Comparison of ENCODE assay signal across 8 mouse cellular contexts in the genomic region with DNA sequence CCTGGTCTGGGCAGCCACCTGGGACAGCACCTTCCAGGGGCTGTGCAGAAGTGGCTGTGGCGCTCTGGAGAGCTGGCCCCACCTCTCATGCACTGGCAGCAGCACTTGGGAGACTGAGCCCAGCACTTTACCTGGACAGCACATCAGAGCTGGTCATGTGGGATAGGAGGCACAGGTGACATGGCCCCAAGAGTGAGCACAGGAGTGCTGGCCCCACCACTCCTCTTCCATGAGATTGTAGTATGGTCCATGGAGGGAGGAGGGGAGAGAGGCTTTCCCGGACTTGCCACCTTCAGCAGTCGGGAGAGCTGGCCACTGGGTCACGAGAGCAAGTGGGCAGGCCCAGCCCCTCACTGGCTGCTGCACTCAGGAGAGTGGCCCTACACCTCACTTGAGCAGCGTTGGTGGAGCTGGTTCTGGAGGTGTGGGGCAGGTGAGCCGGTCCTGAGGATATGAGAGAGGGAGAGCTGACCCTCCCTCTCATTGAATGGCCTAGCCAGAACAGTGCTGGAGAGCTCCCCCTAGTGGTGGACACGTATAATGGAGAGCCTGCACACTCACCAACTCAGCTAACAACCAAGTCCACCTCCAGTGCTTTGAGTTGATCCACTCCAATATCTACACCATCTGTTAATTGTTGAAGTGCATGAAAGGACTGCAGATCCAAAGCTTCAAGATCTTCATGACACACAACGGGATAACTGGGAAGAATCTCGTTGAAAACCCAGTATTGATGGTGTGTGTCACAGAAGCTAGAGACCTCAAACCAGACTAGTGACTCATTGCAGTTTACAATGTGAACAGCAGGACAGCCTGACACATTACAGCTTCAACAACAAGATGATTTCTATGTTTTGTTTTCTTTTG. TPM values are rescaled to one million over a fixed set of nuclear protein-coding genes. Genes with fewer than 3 reads are reported as not detected.
DNase-seq lines count a peak whose midpoint lies in the region; ATAC-seq and TF ChIP-seq lines count a peak whose summit lies in the region.

No protein-coding gene starts in this region.

- no peaks in the 10 kb centered on the region for H3K4me1 ChIP-seq in hindbrain, postnatal 0 days (ENCODE audit: insufficient read depth, low read length)
- no peaks in the 10 kb centered on the region for H3K4me1 ChIP-seq in liver, embryonic 13.5 days (replicated peaks)
- no peaks in the 10 kb centered on the region for H3K4me1 ChIP-seq in neural tube, embryonic 14.5 days (ENCODE audit: control insufficient read depth, insufficient read depth, low read length)

- peak; percentile 84 for TF ChIP-seq CTCF in left cerebral cortex, adult 2 months (IDR thresholded peaks at IDR 0.05)
- peak; percentile 74 for TF ChIP-seq CTCF in hindbrain, postnatal 0 days (IDR thresholded peaks at IDR 0.05; ENCODE audit: low read depth)

- H3K27ac ChIP-seq in left cerebral cortex, adult 2 months = no peak overlapping the region
- H3K27ac ChIP-seq in hindbrain, postnatal 0 days = no peak overlapping the region
- H3K27ac ChIP-seq in liver, embryonic 13.5 days = no peak overlapping the region
- H3K27ac ChIP-seq in neural tube, embryonic 14.5 days (ENCODE audit: low read depth, low read length) = no peak overlapping the region

- no peaks in the 10 kb centered on the region for H3K27me3 ChIP-seq in hindbrain, postnatal 0 days (ENCODE audit: insufficient read depth, low read length)
- no peaks in the 10 kb centered on the region for H3K27me3 ChIP-seq in liver, embryonic 13.5 days
- H3K27me3 ChIP-seq in neural tube, embryonic 14.5 days (ENCODE audit: control insufficient read depth, insufficient read depth, low read length) = no peaks in the 10 kb centered on the region

- peak; percentile 35 to 41 for DNase-seq in left cerebral cortex, adult 2 months (ENCODE audit: extremely low spot score in 1 of 2, low spot score in 2 of 2)
- DNase-seq in left cerebral cortex, adult 8-10 months (ENCODE audit: low spot score in 2 of 2) = no peak
- DNase-seq in NIH3T3 (ENCODE audit: low read depth) = peak; percentile 65
- DNase-seq in embryo, embryonic 10 days (ENCODE audit: low spot score) = peak; percentile 60
- DNase-seq in hindbrain, postnatal 0 days (ENCODE audit: low spot score) = peak; percentile 52
- peak; percentile 13 for DNase-seq in liver, embryonic 13.5 days
- DNase-seq in urinary bladder, postnatal 36 days (ENCODE audit: low spot score in 2 of 2) = peak; percentile 31 to 42

- WGBS in hindbrain, postnatal 0 days = 65% methylated on average over 9 of the region's 9 CpGs
- WGBS in liver, embryonic 13.5 days (ENCODE audit: insufficient replicate concordance) = 54% methylated on average over 9 of the region's 9 CpGs
- WGBS in neural tube, embryonic 14.5 days = 68% methylated on average over 9 of the region's 9 CpGs

- H3K4me2 ChIP-seq in hindbrain, postnatal 0 days (ENCODE audit: low read depth, low read length) = no peak overlapping the region
- no peak overlapping the region for H3K4me2 ChIP-seq in liver, embryonic 13.5 days
- H3K4me2 ChIP-seq in neural tube, embryonic 14.5 days (ENCODE audit: low read depth, low read length) = no peak overlapping the region

- no peaks in the 10 kb centered on the region for H3K9me3 ChIP-seq in hindbrain, postnatal 0 days (ENCODE audit: low read length)
- no peaks in the 10 kb centered on the region for H3K9me3 ChIP-seq in liver, embryonic 13.5 days (replicated peaks)
- H3K9me3 ChIP-seq in neural tube, embryonic 14.5 days (ENCODE audit: control insufficient read depth, low read length) = no peaks in the 10 kb centered on the region

- H3K9ac ChIP-seq in hindbrain, postnatal 0 days (replicated peaks; ENCODE audit: low read length) = no peak overlapping the region
- no peak overlapping the region for H3K9ac ChIP-seq in liver, embryonic 13.5 days
- no peak overlapping the region for H3K9ac ChIP-seq in neural tube, embryonic 14.5 days (replicated peaks; ENCODE audit: low read depth, low read length)

- peak; percentile 56; the same call in 1 of the 2 replicates for ATAC-seq in hindbrain, postnatal 0 days
- peak; percentile 41 for ATAC-seq in liver, embryonic 13.5 days (ENCODE audit: low read depth)
- ATAC-seq in neural tube, embryonic 14.5 days (ENCODE audit: low read depth) = peak; percentile 46; the same call in 1 of the 2 replicates

- intact Hi-C loops in left cerebral cortex, adult 2 months (cut with DNase I) = loop anchor here (10.0 kb wide), 1 partner anchor 152 kb away; no protein-coding TSS in a partner anchor

- no peak overlapping the region for H3K4me3 ChIP-seq in left cerebral cortex, adult 2 months
- no peak overlapping the region for H3K4me3 ChIP-seq in hindbrain, postnatal 0 days (ENCODE audit: low read length)
- H3K4me3 ChIP-seq in liver, embryonic 13.5 days (replicated peaks) = no peak overlapping the region
- H3K4me3 ChIP-seq in neural tube, embryonic 14.5 days (ENCODE audit: low read depth, low read length) = no peak overlapping the region

- H3K36me3 ChIP-seq in hindbrain, postnatal 0 days (ENCODE audit: insufficient read depth, low read length) = no peaks in the 10 kb centered on the region
- no peaks in the 10 kb centered on the region for H3K36me3 ChIP-seq in liver, embryonic 13.5 days
- no peaks in the 10 kb centered on the region for H3K36me3 ChIP-seq in neural tube, embryonic 14.5 days (ENCODE audit: control insufficient read depth, insufficient read depth, low read length)

RNA-seq across cellular contexts. Expression of gene A430078G23Rik, which starts 16.3 kb away (rescaled TPM):
- under 1 TPM in 1 of 2 experiments, not detected in 1; 0.23 TPM for total RNA-seq in left cerebral cortex, adult 2 months (2021)
- not detected for total RNA-seq in left cerebral cortex, adult 8-10 months (2022)
- total RNA-seq in hindbrain, postnatal 0 days (2014; rRNA removed) = not detected in 2 replicates
- 0.09 TPM in 1 of 2 replicates, not detected in the other for polyA plus RNA-seq in hindbrain, postnatal 0 days (2015; fragmentation: Nextera tagmentation; extraction: Ambion mirVana)
- polyA plus RNA-seq in liver, embryonic 13.5 days (2015; fragmentation: Nextera tagmentation; extraction: Ambion mirVana) = 0.53 and 0.62 TPM in 2 replicates
- not detected in 2 replicates for polyA plus RNA-seq in neural tube, embryonic 14.5 days (2014; fragmentation: Nextera tagmentation; extraction: Ambion mirVana)

RNA-seq across cellular contexts. Expression of gene Arhgef18, which starts 55.9 kb away (rescaled TPM):
- total RNA-seq in left cerebral cortex, adult 2 months (2021) = 10 to 100 TPM; 47.8 to 49.3 TPM
- 10 to 100 TPM; 38.6 to 45.6 (median 41.8) TPM for total RNA-seq in left cerebral cortex, adult 8-10 months (2022)
- total RNA-seq in hindbrain, postnatal 0 days (2014; rRNA removed) = 45.6 and 50.0 TPM in 2 replicates
- polyA plus RNA-seq in hindbrain, postnatal 0 days (2015; fragmentation: Nextera tagmentation; extraction: Ambion mirVana) = 5.4 and 5.5 TPM in 2 replicates
- polyA plus RNA-seq in liver, embryonic 13.5 days (2015; fragmentation: Nextera tagmentation; extraction: Ambion mirVana) = 2.2 and 2.3 TPM in 2 replicates
- polyA plus RNA-seq in neural tube, embryonic 14.5 days (2014; fragmentation: Nextera tagmentation; extraction: Ambion mirVana) = 11.4 and 12.3 TPM in 2 replicates

RNA-seq across cellular contexts. Expression of gene Insr, which starts 57.5 kb away (rescaled TPM):
- total RNA-seq in left cerebral cortex, adult 2 months (2021) = 10 to 100 TPM; 50.8 to 52.0 TPM
- total RNA-seq in left cerebral cortex, adult 8-10 months (2022) = 10 to 100 TPM; 45.9 to 54.0 (median 51.3) TPM
- total RNA-seq in hindbrain, postnatal 0 days (2014; rRNA removed) = 46.9 and 69.9 TPM in 2 replicates
- 31.1 and 34.0 TPM in 2 replicates for polyA plus RNA-seq in hindbrain, postnatal 0 days (2015; fragmentation: Nextera tagmentation; extraction: Ambion mirVana)
- polyA plus RNA-seq in liver, embryonic 13.5 days (2015; fragmentation: Nextera tagmentation; extraction: Ambion mirVana) = 12.8 and 13.2 TPM in 2 replicates
- 56.5 and 67.2 TPM in 2 replicates for polyA plus RNA-seq in neural tube, embryonic 14.5 days (2014; fragmentation: Nextera tagmentation; extraction: Ambion mirVana)

Comparison
In these comparisons a context has a peak if more than half of its experiments do, and no peak if none do; other contexts are left out.
1. DNase-seq: peak in left cerebral cortex, adult 2 months (2 of 2), NIH3T3 (single experiment), embryo, embryonic 10 days (single experiment), hindbrain, postnatal 0 days (single experiment), liver, embryonic 13.5 days (single experiment) and urinary bladder, postnatal 36 days (2 of 2); none in left cerebral cortex, adult 8-10 months (0 of 2).
2. Peak in every context shown above with its lines, with median percentiles within 50 percentile points of each other: ATAC-seq.